Mouse (Mus musculus) embryonic facial prominence, embryonic 12.5 days (tissue): ENCODE results near the gene Nek6. TPM values are rescaled to one million over a fixed set of nuclear protein-coding genes. Genes with fewer than 3 reads are reported as not detected.
A peak's percentile ranks its signal among the peaks of the same experiment; 100 is the strongest.

Source experiments
- ATAC-seq: fragments of 200-750 bp; cut with Nextera tagmentation; 2 replicates; pipeline ENCODE4 v1.8.0; 2017; ENCODE audit not compliant: insufficient number of reproducible peaks, insufficient read depth, low FRiP score, low TSS enrichment
- H3K27ac ChIP-seq: fragments of 300-500 bp; sonication (generic); 2 replicates; pipeline ENCODE4 v1.5.1; 2016; ENCODE audit warnings: mild to moderate bottlenecking
- H3K27me3 ChIP-seq: fragments of 300-500 bp; sonication (generic); 2 replicates; pipeline ENCODE4 v1.6.1; 2016; ENCODE audit warnings: mild to moderate bottlenecking, moderate library complexity
- H3K36me3 ChIP-seq: fragments of 300-500 bp; sonication (generic); 2 replicates; pipeline ENCODE4 v1.6.1; 2016; ENCODE audit warnings: mild to moderate bottlenecking
- H3K4me1 ChIP-seq: fragments of 300-500 bp; sonication (generic); 2 replicates; pipeline ENCODE4 v1.6.1; 2016
- H3K4me2 ChIP-seq: fragments of 300-500 bp; sonication (generic); replicated peaks from 2 replicates; pipeline ENCODE4 v1.6.1; 2016; ENCODE audit warnings: mild to moderate bottlenecking, moderate library complexity
- H3K4me3 ChIP-seq: fragments of 300-500 bp; sonication (generic); 2 replicates; pipeline ENCODE4 v1.5.1; 2016; ENCODE audit warnings: mild to moderate bottlenecking
- H3K9ac ChIP-seq: fragments of 300-500 bp; sonication (generic); 2 replicates; pipeline ENCODE4 v1.6.1; 2016; ENCODE audit warnings: mild to moderate bottlenecking, moderate library complexity
- H3K9me3 ChIP-seq: fragments of 300-500 bp; sonication (generic); 2 replicates; pipeline ENCODE4 v1.6.1; 2016; ENCODE audit warnings: mild to moderate bottlenecking, moderate library complexity
- WGBS: fragments of 180-500 bp; shearing (Covaris S2); methylation state at CpG from one replicate; pipeline ENCODE4 v1.1.7; 2016; 5-methylcytosine and 5-hydroxymethylcytosine counted together
- polyA plus RNA-seq: library from polyadenylated mRNA; unstranded; fragments of >200 nt; fragmentation: Nextera tagmentation; extraction: Ambion mirVana; gene quantifications from 2 replicates; pipeline ENCODE4 v1.2.1, GENCODE M21; 2016

The Nek6 gene
- polyA plus RNA-seq, 1 experiment from 2014 or later = 135 TPM

DNA sequence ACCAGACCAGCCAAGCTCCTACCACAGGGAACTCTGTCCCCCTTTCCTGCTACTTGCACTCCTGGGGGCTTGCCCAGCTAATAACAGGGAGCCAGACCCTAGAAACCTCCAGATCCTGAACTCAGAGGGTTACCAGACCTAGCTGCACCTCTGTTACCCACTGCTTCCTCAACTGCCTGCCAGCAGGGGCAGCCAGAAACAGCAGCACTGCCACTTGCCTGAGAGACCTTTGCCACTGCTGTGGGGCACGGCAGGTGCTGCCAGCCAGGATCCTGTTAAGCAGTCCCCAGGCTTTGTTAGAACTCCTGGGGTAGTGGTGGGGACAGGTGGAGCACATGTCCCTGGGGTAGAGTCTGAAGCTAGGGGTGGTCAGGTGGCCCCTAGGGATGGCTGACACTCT is 30.1 kb downstream of the Nek6 start:
- no peak for ATAC-seq
- H3K27ac ChIP-seq = no peak overlapping the region
- no peak overlapping the region for H3K4me3 ChIP-seq
- H3K4me1 ChIP-seq = peaks cover 22% of the 10 kb centered on the region
- no peaks in the 10 kb centered on the region for H3K27me3 ChIP-seq
- H3K4me2 ChIP-seq = no peak overlapping the region
- no peaks in the 10 kb centered on the region for H3K9me3 ChIP-seq
- 91% methylated on average over 1 of the region's 1 CpGs for WGBS
- H3K36me3 ChIP-seq = no peaks in the 10 kb centered on the region
- H3K9ac ChIP-seq = no peak overlapping the region

DNA sequence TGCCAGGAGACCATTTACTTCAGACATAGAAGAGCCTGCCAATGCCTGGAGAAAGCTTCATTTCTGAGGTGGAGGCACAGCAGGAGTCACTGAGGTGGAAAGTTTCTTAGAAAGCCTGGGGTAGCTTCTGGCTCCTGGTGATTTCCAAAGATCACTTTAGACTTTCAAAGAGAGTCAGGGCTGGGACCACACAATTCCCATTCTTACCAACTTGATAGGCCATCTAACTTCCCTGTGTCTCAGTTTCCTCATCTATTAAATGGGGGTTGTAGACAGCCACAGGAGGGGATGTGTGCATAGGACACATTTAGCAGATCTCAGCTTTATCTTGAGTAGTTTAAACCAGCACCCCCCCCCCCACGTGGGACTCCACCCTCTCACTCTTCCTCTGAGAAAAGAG is 30.9 kb downstream of the Nek6 start:
- Histone ChIP-seq H3K4me2 (no peak overlapping the region), H3K27ac (no peak overlapping the region), H3K9me3 (no peaks in the 10 kb centered on the region), H3K4me3 (no peak overlapping the region), H3K4me1 (peaks cover 26% of the 10 kb centered on the region), H3K27me3 (no peaks in the 10 kb centered on the region), H3K9ac (no peak overlapping the region), H3K36me3 (no peaks in the 10 kb centered on the region)
- no peak for ATAC-seq
- 64% methylated on average over 1 of the region's 1 CpGs for WGBS

DNA sequence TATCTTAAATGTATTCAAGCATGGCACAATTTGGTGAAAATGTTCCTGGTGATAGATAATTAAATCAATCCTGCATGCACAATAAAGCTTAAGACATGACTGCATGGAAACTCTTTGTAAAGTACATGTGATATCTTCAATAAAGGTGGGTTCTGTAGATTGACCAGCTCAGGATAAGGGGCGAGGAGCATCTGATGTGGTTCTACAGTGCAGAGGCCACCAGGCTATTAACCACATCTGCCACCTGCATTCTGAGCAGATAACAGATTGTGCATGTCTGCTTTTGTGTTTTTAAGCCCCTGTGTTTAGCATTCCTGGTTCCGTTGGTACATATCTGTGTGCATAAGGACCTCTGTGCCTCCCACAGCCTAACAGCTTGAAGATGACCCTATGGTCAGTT is 31.7 kb downstream of the Nek6 start:
- Histone ChIP-seq H3K4me2 (no peak overlapping the region), H3K9me3 (no peaks in the 10 kb centered on the region), H3K27ac (no peak overlapping the region), H3K36me3 (no peaks in the 10 kb centered on the region), H3K4me3 (no peak overlapping the region), H3K27me3 (no peaks in the 10 kb centered on the region), H3K4me1 (peaks cover 29% of the 10 kb centered on the region), H3K9ac (no peak overlapping the region)
- 84% methylated on average over 2 of the region's 2 CpGs for WGBS
- ATAC-seq = no peak

DNA sequence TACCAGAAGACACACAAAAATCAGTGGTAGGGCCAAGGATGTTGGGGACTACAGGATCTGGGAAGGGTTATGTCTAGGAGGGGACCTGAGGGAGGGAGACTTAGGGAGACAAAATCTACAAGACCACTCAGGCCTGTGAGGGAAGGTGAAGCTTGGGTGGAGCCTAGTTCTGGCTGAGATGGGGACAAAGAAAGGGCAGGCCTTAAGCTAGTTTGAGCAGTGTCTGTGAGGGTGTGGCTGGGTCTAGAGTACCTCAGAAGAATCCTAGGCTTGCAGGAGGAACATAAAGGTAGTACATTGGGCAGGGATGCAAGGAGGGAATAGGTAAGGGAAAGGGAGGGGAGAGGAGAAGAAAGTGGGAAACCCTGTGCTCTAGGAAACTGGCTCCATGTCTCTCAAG is 32.9 kb downstream of the Nek6 start:
- H3K9ac ChIP-seq = no peak overlapping the region
- no peak overlapping the region for H3K4me2 ChIP-seq
- H3K4me3 ChIP-seq = no peak overlapping the region
- no peak overlapping the region for H3K27ac ChIP-seq
- H3K9me3 ChIP-seq = no peaks in the 10 kb centered on the region
- no peak for ATAC-seq
- H3K36me3 ChIP-seq = no peaks in the 10 kb centered on the region
- peaks cover 32% of the 10 kb centered on the region for H3K4me1 ChIP-seq
- H3K27me3 ChIP-seq = no peaks in the 10 kb centered on the region

- no peak overlapping the region for H3K27ac ChIP-seq
- H3K4me2 ChIP-seq = no peak overlapping the region
- H3K4me1 ChIP-seq = peaks cover 32% of the 10 kb centered on the region
- H3K36me3 ChIP-seq = no peaks in the 10 kb centered on the region
- H3K9ac ChIP-seq = no peak overlapping the region
- H3K9me3 ChIP-seq = no peaks in the 10 kb centered on the region
- WGBS = 59% methylated on average over 6 of the region's 6 CpGs
- H3K27me3 ChIP-seq = no peaks in the 10 kb centered on the region
- H3K4me3 ChIP-seq = no peak overlapping the region
- no peak for ATAC-seq
These were observed 33.5 kb downstream of the Nek6 start for GRCm38 (mm10) chr2:38544982-38545381.

DNA sequence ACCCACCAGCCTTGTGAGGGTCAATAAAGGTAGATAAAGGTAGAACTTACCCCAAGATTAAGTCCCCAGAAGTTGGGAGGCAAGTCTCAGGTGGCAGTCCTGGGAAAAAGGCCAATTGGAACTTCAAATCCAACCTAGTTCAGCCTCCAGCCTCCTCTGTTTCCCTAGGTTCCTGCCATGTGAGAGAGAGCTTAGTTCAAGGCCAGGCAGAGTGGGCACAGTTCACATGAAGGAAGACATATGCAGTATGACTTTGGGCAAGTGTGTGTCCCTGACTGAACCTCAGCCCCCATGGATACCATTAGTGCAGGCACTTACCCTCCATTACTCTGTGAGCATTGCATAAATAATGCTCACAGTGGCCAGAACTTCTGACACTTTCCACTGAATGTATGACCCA is 34.3 kb downstream of the Nek6 start:
- H3K9ac ChIP-seq = no peak overlapping the region
- H3K27ac ChIP-seq = no peak overlapping the region; the same call in 1 of the 2 replicates

GRCm38 (mm10) chr2:38546222-38546621 is 34.8 kb downstream of the Nek6 start:
- Histone ChIP-seq H3K36me3 (peaks cover 9% of the 10 kb centered on the region), H3K4me2 (no peak overlapping the region), H3K9me3 (no peaks in the 10 kb centered on the region), H3K9ac (no peak overlapping the region), H3K4me3 (no peak overlapping the region), H3K4me1 (peaks cover 32% of the 10 kb centered on the region), H3K27me3 (no peaks in the 10 kb centered on the region), H3K27ac (no peak overlapping the region; the same call in 1 of the 2 replicates)
- 0 out of 2 replicates have a peak, but pooled peaks have one; percentile 13 for ATAC-seq
- WGBS = 10% methylated on average over 6 of the region's 6 CpGs

More for the DNA sequence above, 34.3 kb downstream of the Nek6 start:
- Histone ChIP-seq H3K36me3 (peaks cover 5% of the 10 kb centered on the region; the same call in 1 of the 2 replicates), H3K27me3 (no peaks in the 10 kb centered on the region), H3K4me1 (peaks cover 32% of the 10 kb centered on the region), H3K9me3 (no peaks in the 10 kb centered on the region), H3K4me3 (no peak overlapping the region), H3K4me2 (no peak overlapping the region)
- ATAC-seq = no peak

DNA sequence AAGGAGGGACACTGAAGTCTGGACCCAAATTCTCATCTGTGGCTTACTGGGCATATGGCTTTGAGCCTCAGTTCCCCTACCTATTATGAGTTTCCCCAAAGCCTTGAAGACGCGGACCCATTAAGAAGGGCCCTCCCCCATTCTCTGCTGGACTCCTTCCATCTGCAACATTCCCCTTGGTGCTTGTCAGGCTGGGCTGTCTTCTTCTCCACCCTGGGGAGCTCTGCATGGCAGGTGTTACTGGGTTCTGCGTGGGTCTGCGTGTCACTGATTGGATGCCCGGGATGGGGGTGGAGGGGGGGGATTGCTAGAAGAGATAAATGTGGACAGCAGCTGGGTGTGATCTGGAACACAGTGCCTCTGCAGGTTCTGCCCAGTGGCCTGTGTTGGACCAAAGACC is 35.3 kb downstream of the Nek6 start:
- no peak for ATAC-seq
- H3K27ac ChIP-seq = no peak overlapping the region

GRCm38 (mm10) chr2:38547793-38548517 is 36.5 kb downstream of the Nek6 start:
- Histone ChIP-seq H3K27ac (no peak overlapping the region), H3K4me2 (no peak overlapping the region), H3K27me3 (no peaks in the 10 kb centered on the region), H3K4me1 (peaks cover 32% of the 10 kb centered on the region), H3K4me3 (no peak overlapping the region), H3K36me3 (peaks cover 24% of the 10 kb centered on the region), H3K9me3 (no peaks in the 10 kb centered on the region), H3K9ac (no peak overlapping the region)
- no peak for ATAC-seq
- WGBS = 61% methylated on average over 11 of the region's 11 CpGs

More for the DNA sequence above, 35.3 kb downstream of the Nek6 start:
- Histone ChIP-seq H3K9ac (no peak overlapping the region), H3K27me3 (no peaks in the 10 kb centered on the region), H3K4me2 (no peak overlapping the region), H3K9me3 (no peaks in the 10 kb centered on the region), H3K4me1 (peaks cover 32% of the 10 kb centered on the region), H3K36me3 (peaks cover 14% of the 10 kb centered on the region), H3K4me3 (no peak overlapping the region)
- WGBS = 76% methylated on average over 5 of the region's 5 CpGs

DNA sequence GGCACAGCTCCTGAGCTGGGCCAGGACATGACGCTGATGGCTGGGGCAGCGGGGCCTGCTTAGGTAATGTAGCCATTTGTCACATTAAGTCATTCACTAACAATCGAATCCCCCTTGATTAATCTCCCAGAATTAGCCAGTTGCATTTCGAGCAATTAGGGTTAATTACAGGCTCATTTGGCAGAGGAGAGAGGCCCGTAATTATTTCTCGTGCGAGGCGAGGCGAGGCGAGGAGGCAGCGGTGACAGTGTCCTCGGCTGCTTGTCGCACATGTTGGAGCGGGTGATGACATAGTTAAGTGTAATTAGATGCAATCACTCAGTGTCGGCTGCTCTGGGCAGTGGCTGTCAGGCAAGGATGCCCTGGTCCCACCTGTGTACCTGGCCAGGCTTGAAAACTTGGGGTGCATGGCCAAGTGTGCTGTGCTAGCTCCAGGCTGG is 40.6 kb downstream of the Nek6 start:
- H3K9ac ChIP-seq = no peak overlapping the region
- H3K4me1 ChIP-seq = 0 out of 2 replicates have a peak, but pooled peaks cover 8% of the 10 kb centered on the region
- no peak overlapping the region for H3K27ac ChIP-seq
- WGBS = 57% methylated on average over 15 of the region's 15 CpGs
- no peaks in the 10 kb centered on the region for H3K27me3 ChIP-seq
- H3K9me3 ChIP-seq = no peaks in the 10 kb centered on the region
- peaks cover 28% of the 10 kb centered on the region for H3K36me3 ChIP-seq
- no peak overlapping the region for H3K4me2 ChIP-seq
- peak; percentile 45; the same call in 1 of the 2 replicates for ATAC-seq
- H3K4me3 ChIP-seq = no peak overlapping the region

DNA sequence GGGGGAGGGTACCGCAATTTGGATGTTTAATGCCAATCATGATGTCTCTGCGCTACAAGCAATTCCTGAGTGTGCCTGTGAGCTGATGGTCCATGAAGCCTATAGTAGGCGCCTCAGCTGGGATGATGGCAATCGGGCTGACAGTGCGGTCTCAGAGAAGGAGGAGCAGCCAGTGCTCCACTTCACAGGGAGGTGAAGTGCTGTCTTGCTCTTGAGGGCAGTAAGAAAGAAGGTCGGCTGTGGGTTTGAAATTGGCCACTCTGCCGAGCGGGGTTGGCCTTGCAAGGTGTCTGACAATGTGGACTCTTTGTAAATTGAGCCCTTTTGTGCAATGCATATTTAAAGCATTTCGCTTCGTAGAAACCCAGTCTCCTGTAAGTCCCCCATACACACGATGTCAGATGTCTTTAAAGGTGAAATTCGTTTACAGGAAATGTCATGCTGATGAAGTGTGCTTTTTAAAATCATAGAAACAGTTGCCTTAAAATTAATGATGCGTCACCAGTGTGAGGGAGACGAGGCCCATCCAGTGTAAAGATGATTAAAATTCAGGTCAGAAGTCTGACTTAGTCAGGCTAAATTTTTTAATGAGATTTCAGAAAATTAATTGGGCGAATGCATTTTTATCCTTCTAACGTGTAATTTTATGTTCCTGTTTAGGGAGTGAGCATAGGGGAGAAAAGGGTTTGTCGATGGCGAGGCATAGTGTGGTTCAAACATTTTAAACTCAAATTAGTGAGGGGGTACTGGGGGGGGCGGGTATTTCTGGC is 43.0 kb downstream of the Nek6 start:
- peaks cover 43% of the 10 kb centered on the region for H3K36me3 ChIP-seq
- no peak for ATAC-seq

GRCm38 (mm10) chr2:38555659-38556058 is 44.2 kb downstream of the Nek6 start:
- 89% methylated on average over 4 of the region's 4 CpGs for WGBS
- Histone ChIP-seq H3K4me1 (no peaks in the 10 kb centered on the region), H3K4me3 (no peak overlapping the region), H3K9ac (no peak overlapping the region), H3K36me3 (peaks cover 50% of the 10 kb centered on the region), H3K9me3 (no peaks in the 10 kb centered on the region), H3K4me2 (no peak overlapping the region), H3K27me3 (no peaks in the 10 kb centered on the region), H3K27ac (no peak overlapping the region)
- no peak for ATAC-seq

More for the DNA sequence above, 43.0 kb downstream of the Nek6 start:
- no peak overlapping the region for H3K4me2 ChIP-seq
- H3K4me3 ChIP-seq = no peak overlapping the region
- H3K27ac ChIP-seq = no peak overlapping the region
- H3K9ac ChIP-seq = no peak overlapping the region
- no peaks in the 10 kb centered on the region for H3K27me3 ChIP-seq
- no peaks in the 10 kb centered on the region for H3K4me1 ChIP-seq
- no peaks in the 10 kb centered on the region for H3K9me3 ChIP-seq
- 76% methylated on average over 19 of the region's 19 CpGs for WGBS
